Mouse (Mus musculus) spleen, embryonic (tissue): ENCODE results near the gene Ppfibp1.

Experiments
- CTCF ChIA-PET: fragments of 350-600 bp; sonication (Branson Sonifier 250); formaldehyde crosslinking; loops from one replicate; lab custom pipeline; 2022; lab: Charles Lee

Gene Ppfibp1

GRCm38 (mm10) chr6:146913489-146914198 is 25.4 kb downstream of the Ppfibp1 start:
- CTCF ChIA-PET, result no interaction called here

GRCm38 (mm10) chr6:146915808-146916207 is 27.5 kb downstream of the Ppfibp1 start:
- CTCF ChIA-PET, result no interaction called here

DNA sequence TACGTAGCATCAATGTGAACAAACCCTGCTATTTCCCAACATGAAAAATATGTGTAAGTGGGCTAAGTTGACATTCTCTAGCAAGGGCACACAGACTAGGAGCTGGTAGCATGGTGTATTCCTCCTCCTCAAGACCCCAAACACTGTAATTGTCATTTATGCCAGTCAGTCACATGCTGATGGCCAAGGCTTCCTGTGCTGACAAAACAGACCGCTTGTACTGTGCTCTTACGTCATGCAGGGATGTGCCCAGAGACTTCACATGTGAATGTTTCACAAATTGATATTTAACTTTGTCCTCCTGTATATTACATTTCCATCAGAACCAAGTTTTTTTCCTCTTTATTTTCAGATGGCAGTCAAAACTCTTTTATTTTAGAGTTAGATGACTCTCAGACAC is 29.1 kb downstream of the Ppfibp1 start:
- CTCF ChIA-PET, result no interaction called here

DNA sequence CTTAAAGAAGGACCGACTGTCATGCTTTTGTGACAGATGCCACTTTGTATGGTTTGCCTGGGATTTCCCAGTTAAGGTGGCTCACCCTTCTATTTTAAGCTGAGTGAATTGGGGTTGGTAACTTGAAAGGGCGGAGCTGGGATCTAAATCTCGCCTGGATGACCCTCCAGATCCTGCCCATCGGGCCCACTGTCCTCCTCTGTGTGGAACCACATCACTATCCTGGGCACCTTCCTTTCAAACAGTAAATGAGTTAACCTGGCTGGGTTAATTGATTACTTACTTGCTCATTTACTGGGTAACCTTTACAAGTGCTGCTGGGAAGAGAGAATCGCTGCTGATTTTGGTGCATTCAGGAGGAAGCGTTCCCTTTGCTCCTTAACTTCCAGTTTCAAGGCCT is 30.1 kb downstream of the Ppfibp1 start:
- CTCF ChIA-PET, result no interaction called here

DNA sequence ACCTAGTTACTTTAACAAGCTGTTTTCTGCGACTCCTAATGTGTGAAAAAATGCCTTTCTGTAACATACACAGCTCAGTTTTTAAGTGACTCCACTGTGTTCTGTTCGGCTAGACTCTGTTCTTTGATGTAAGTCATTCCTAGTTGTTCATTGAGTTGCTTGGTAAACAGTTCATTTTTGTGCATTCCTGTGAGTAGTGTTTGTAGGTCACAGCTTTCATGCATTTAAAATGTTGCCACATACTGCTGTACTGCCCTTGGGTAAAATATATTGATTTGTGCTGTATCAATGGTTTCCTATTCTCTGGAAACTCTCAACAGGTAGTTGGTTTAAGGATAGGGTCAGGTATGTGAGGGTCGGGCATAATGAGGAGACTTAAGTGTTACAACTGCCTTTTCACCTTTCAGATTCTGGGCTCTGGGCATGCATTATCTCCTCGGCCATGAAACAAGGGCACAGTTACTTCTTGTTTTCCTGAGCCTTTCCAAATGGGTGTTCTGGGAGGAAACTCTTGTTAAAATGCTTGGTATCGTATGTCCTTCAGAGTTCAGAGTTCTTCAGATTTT is 38.2 kb downstream of the Ppfibp1 start:
- CTCF ChIA-PET, result no interaction called here

- CTCF ChIA-PET, result no interaction called here
Observed at GRCm38 (mm10) chr6:146928108-146928507, 39.8 kb downstream of the Ppfibp1 start.

GRCm38 (mm10) chr6:146929031-146929430 is 40.7 kb downstream of the Ppfibp1 start:
- CTCF ChIA-PET, result no interaction called here

DNA sequence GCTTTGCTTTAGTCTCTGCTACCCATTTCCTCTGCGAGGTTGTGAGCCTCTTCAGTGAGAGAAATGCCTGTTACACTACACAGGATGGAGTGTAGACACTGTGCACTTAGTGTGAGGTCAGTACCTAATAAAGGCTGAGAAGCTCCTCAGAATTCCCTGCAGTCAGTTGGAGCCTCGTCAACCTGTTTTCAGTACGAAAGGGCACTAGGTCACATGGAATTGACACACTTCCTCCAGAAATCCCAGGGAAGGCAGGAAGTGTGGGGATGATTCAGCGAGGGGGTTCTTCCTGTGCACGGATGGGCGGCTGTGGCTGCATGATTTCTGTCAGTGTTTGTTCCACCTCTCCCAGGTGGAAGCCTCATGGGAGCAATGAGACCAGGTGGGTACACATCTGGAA is 44.8 kb downstream of the Ppfibp1 start:
- CTCF ChIA-PET, result no interaction called here

DNA sequence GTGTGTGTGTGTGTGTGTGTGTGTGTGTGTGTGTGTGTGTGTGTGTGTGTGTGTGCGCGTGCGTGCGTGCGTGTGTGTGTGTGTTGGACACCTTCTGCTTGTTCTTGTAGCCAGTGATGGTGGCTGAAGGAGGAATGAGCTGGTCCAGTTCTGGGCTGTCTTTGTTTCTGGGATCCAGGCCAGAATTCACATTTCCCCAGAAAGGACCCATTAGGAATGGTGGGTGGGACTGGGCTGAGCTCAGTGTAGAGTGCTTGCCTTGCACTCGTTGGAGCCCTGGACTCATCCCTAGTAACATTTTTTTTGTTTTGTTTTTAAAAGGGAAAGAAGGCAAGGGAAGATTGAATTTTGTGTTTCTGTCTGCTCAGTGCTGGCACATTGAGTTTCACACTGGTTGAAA is 47.7 kb downstream of the Ppfibp1 start:
- CTCF ChIA-PET, result no interaction called here

DNA sequence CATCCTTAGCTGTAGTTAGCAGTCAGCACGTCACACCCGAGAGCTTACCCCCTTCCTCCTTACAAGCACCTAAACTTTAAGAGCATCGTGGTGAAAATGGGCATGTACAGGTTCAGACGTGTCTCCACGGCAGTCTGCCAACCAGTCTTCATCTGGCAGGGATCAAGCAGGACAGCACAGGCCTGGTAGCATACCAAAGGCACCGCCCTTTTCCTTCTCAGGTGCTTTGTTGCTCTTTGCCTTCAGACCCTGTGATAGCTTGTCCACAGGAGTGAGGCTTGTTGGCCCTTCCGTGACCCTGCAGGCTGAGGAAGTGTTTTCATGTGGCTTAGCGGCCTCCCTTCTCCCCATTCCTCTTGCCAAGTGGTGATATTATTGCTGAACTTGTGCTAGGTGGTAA is 50.7 kb downstream of the Ppfibp1 start:
- CTCF ChIA-PET, result no interaction called here

GRCm38 (mm10) chr6:146941505-146942275 is 53.4 kb downstream of the Ppfibp1 start:
- CTCF ChIA-PET, result no interaction called here

DNA sequence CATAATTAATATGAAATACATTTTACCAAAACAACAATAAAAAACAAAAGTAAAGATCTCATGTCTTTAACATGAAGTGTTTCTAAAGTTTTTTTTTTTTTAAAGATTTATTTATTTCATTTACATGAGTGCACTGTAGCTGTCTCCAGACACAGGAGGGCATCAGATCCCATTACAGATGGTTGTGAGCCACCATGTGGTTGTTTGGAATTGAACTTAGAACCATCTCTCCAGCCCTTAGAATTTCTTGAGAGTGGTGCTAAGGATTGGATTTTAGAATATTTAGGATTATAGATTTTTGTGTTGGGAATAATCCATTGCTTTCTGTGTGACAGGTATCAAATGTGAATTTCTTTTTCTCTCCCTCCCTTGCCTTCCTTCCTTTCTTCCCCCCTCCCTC is 55.7 kb downstream of the Ppfibp1 start:
- CTCF ChIA-PET, result no interaction called here

DNA sequence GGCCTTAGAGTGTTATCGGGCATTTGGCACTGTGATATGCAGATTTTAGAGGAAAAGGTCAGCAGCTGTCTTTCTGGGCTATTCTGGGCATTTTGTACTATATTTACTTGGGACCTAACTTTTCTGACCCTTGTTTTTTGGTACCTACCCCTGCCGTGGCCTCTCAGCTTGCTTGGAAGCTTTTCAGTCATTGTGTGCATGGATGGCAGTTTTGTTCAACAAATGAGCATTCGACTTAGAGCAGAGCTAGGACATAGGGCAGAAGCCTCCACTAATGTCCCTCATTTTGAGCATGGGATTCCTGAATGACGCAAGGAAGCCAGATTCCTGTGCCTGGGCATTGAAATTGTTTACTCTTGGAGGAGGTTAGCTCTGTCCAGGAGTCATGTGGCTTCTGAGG is 56.5 kb downstream of the Ppfibp1 start:
- CTCF ChIA-PET, result no interaction called here

DNA sequence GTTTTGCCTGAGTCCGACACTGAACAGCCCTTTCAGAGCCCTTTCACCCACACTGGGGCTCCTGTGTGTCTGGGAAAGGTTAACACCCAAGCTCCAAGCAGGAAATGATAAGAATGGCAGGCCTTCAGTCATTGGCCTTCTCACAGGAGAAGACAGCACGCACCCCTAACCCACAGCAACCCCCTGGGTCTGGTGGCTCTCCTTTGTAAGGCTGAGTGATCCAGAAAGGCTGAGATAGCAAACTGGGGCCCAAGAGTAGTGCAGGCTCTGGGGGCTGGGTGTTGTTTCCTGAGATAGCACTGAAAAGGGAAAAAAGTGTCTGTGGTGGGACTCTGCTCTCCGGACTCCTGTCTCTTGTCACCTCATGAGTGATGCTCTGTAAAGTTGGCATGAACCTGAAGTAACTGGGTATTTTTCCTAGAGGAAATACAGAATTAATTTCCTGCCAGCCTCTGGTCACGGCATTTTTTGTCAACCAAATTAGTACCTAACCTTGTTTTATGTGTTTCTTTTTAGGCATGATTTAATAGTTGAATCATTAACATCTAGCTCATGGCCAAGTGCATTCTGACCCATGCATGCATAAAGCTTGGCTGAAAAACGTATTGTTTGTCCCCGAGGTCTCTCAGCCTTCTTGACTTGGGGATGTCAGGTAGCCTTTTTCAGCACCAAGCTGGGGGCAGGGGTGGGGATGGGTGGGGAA is 58.2 kb downstream of the Ppfibp1 start:
- CTCF ChIA-PET, result interaction anchor here (0.7 kb wide), 1 partner anchor 114 kb away, joined by 8 read pairs; no protein-coding TSS in a partner anchor

- CTCF ChIA-PET, result no interaction called here
Observed at GRCm38 (mm10) chr6:146947186-146947585, 58.9 kb downstream of the Ppfibp1 start.

DNA sequence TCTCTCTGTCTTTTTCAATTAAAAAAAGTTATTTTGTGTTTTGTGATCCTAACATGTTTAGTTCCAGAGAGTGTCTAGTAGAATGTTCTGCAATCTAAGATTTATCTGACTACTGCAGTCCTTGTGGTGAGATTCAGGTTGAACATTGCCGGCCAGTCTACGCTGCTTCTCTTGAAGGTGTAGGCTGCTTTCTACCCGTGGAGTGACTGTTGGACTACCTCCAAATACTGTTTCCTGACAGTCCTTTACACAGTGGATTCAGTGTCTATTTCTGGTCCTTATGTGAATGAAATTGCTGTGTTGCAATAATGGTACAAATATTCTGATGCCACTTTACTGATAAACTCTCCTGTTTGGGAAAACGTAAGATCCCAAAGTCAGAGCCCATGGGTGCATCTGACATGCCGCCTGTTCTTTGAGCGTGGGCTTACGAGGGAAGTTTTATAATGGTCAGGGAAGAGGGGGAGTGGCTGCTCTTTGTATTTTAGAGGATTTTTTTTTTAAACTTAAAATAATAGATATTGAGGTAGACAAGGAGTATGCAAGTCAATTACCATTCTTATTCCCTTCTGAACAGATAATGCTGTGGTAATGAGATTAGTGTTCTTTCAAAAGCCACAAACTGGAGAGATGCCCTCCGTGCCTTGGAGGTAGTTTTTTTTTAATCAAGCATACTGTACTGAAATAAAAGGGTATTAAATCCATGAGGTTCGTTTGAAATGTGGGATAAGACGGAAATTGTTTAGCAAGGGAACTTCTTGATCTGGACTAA is 61.6 kb downstream of the Ppfibp1 start:
- CTCF ChIA-PET, result no interaction called here

GRCm38 (mm10) chr6:146950454-146950832 is 62.2 kb downstream of the Ppfibp1 start:
- CTCF ChIA-PET, result no interaction called here

- CTCF ChIA-PET, result no interaction called here
Observed at GRCm38 (mm10) chr6:146954258-146954657, 66.0 kb downstream of the Ppfibp1 start, which contains the start of gene 1700034J05Rik. TSS of gene 1700034J05Rik (minus strand) at chr6:146954422.

DNA sequence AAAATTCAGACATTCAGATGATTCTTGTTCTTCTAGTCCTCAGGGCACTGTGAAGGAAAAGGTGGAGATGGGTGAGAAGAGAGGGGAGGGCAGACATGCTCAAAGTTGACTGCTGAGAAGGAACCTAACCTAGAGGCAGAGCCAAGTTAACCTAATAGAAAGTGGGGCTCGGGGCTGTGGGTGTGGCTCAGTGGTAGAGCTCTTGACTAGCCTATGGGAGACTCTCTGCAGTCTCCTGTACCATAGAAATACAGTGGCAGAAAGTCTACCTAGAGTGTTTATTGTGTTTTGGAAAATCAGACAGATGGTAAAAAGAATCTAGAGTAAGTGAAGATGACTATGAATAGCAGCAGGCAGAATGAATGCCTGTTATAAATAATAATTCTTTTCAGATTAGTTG is 67.2 kb downstream of the Ppfibp1 start:
- CTCF ChIA-PET, result no interaction called here

DNA sequence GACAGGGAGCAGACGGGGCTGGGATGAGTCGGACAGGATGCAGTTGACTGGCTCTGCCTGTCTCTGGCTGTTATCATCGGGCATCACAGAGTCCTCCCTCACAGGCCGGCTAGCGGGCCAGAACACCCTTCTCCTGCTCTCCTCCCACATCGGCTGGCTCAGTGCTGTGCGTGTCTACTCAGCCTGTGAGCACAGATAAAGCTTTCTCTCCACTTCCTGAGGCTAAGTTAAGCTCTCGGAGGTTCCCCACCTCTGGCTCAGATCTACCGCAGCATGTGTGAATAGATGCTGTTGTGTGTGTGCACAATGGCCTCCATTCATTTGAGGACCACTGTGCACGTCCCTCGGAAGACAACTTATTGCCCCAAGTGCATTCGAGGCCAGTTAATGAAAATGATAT is 67.6 kb downstream of the Ppfibp1 start:
- CTCF ChIA-PET, result no interaction called here

- CTCF ChIA-PET, result interaction anchor here (0.6 kb wide), 1 partner anchor 254 kb away, joined by 3 read pairs; no protein-coding TSS in a partner anchor
Observed at GRCm38 (mm10) chr6:146956961-146957360, 68.7 kb downstream of the Ppfibp1 start.
